Mouse (Mus musculus): ENCODE data around the gene Ip6k1. TPM values are rescaled to one million over a fixed set of nuclear protein-coding genes. Genes with fewer than 3 reads are reported as not detected.
A peak's percentile ranks its signal among the peaks of the same experiment; 100 is the strongest.

The Ip6k1 gene
- polyA plus RNA-seq, 1 experiment = 34.4 TPM

DNA sequence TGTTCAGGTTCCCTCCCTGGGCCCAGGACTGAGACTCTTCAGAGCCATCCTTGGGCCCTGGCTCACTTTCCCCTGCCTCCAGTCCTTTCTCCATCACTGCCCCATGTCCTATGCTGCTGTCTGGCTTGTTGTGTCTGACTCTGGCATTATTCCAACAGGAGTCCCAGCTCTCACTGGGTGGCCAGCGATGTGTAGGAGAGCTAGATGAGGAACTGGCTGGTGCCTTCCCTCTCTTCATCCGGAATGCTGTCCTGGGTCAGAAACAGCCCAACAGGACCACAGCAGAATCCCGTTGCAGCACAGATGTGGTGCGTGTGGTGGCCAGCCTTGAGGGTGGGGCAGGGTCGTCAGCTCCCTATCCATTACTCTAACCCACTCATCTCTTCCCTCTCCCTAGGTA, 32.0 kb upstream of the Ip6k1 start:
- Histone ChIP-seq H3K36me3 (ENCODE audit: control insufficient read depth, insufficient read depth) (no peaks in the 10 kb centered on the region), H3K4me3 (no peak overlapping the region), H3K27me3 (ENCODE audit: control insufficient read depth, insufficient read depth, insufficient read length) (no peaks in the 10 kb centered on the region), H3K79me2 (ENCODE audit: control insufficient read depth, insufficient read depth) (no peaks in the 10 kb centered on the region), H3K4me2 (ENCODE audit: low read depth) (no peak overlapping the region), H3ac (ENCODE audit: control insufficient read depth, insufficient read length) (no peak overlapping the region)
- no peak for TF ChIP-seq CEBPB (IDR thresholded peaks at IDR 0.05; ENCODE audit: insufficient read depth, poor library complexity, severe bottlenecking)
- TF ChIP-seq SRF (IDR thresholded peaks at IDR 0.05; ENCODE audit: control insufficient read depth, insufficient read length, low read depth) = no peak
- no peak for TF ChIP-seq TCF3 (IDR thresholded peaks at IDR 0.05; ENCODE audit: insufficient read length, low read depth)

DNA sequence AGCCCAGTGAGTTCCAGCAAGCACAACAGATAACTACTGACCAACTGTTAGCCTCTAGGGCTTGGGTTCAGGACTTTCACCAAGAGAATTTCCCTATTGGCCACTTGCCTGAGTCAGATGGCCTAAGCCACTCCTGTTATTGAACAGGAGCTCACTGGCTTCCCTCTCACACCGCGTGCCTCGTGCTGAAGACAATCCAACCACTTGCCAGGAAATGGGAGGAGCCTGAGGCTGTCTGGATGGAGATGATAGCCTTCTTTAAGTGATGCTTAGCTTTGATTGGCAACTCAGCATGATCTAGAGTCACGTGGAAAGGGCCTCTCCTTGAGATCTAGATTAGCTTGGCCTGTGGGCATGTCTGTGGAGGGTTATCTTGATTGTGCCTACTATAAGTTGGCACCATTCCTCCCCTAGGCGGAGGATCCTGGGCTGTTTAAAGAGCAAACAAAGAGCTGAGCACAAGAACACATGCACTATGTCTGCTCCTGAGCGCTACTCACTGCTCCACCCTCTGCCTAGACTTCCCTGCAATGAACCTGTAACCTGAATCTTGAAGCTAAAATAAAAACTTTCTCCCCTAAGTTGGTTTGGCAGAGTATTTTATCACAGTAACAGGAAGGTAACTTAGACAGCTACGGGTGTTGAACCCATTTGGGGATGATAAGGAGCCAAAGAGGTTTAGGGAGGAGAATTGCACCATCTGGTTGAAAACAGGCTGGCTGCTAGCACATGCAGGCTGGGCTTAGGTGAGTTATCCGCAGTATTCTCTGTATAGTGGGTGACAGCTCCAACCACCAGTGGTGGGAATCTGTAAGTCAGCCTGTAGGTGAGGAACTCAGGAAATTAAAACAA, 30.4 kb upstream of the Ip6k1 start:
- no peak overlapping the region for H3K4me2 ChIP-seq (ENCODE audit: low read depth)

DNA sequence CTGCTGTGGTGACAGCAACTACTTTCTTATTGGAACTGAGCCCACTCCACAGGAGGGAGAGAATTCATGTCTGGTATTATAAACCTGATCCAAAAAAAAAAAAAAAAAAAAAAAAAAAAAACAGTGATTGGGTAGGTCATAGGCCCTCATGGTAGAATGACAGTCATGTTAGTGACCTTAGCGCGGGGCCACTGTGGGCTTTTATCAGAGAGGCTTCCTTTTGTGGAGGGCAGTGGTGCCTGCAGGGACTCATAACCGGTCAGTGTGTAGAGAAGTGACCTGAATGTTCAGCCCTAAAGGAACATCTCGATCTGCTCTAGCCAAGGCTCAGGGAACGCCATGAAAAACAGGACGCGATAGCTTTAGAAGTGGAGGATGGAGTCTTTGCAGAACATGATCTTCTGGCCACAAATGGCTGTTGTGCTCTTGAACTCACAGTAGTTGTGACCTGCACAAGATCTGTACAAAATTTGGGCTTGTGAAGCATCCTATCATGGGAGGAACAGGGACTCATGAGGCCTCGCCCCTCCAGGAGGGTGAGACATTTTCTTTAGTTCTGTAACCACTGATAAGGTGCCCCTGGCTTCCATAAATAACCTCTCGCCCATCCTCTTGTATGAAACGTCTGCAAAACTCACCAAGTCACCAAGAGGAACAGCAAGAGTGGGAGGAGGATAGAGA, 27.7 kb upstream of the Ip6k1 start:
- Histone ChIP-seq H3K36me3 (ENCODE audit: control insufficient read depth, insufficient read depth) (no peaks in the 10 kb centered on the region), H3K4me2 (ENCODE audit: low read depth) (peak overlapping the region; percentile 67), H3K79me2 (ENCODE audit: control insufficient read depth, insufficient read depth) (no peaks in the 10 kb centered on the region), H3K27me3 (ENCODE audit: control insufficient read depth, insufficient read depth, insufficient read length) (no peaks in the 10 kb centered on the region), H3ac (ENCODE audit: control insufficient read depth, insufficient read length) (no peak overlapping the region), H3K4me3 (no peak overlapping the region)
- TF ChIP-seq TCF3 (IDR thresholded peaks at IDR 0.05; ENCODE audit: insufficient read length, low read depth) = no peak
- TF ChIP-seq MYOD1 (IDR thresholded peaks at IDR 0.05; ENCODE audit: control insufficient read depth in 1 of 3, insufficient read length in 2 of 3, low read depth in 2 of 3) = no peak
- TF ChIP-seq TCF12 (IDR thresholded peaks at IDR 0.05; ENCODE audit: insufficient read depth, poor library complexity, severe bottlenecking) = no peak
- TF ChIP-seq E2F4 (IDR thresholded peaks at IDR 0.05; ENCODE audit: insufficient read depth) = no peak
- no peak for TF ChIP-seq CEBPB (IDR thresholded peaks at IDR 0.05; ENCODE audit: insufficient read depth, poor library complexity, severe bottlenecking)
- no peak for TF ChIP-seq POLR2AphosphoS2 (IDR thresholded peaks at IDR 0.05; ENCODE audit: insufficient read length, low read depth)
- no peak for TF ChIP-seq MYOG (IDR thresholded peaks at IDR 0.05; ENCODE audit: control insufficient read depth in 1 of 3, insufficient read depth in 1 of 3, insufficient read length in 2 of 3, low read depth in 2 of 3)
- TF ChIP-seq SRF (IDR thresholded peaks at IDR 0.05; ENCODE audit: control insufficient read depth, insufficient read length, low read depth) = no peak
- no peak for TF ChIP-seq USF1 (IDR thresholded peaks at IDR 0.05; ENCODE audit: low read depth)
- no peak for TF ChIP-seq MAX (IDR thresholded peaks at IDR 0.05; ENCODE audit: low read depth)
- TF ChIP-seq POLR2A (IDR thresholded peaks at IDR 0.05; ENCODE audit: insufficient read length, low read depth) = no peak
- no peak for TF ChIP-seq REST (IDR thresholded peaks at IDR 0.05; ENCODE audit: insufficient read depth, insufficient read length)

More for the DNA sequence above, 30.4 kb upstream of the Ip6k1 start:
- TF ChIP-seq TCF12 (IDR thresholded peaks at IDR 0.05; ENCODE audit: insufficient read depth, poor library complexity, severe bottlenecking) (no peak), MAX (IDR thresholded peaks at IDR 0.05; ENCODE audit: low read depth) (no peak), E2F4 (IDR thresholded peaks at IDR 0.05; ENCODE audit: insufficient read depth) (no peak), MYOD1 (IDR thresholded peaks at IDR 0.05; ENCODE audit: control insufficient read depth in 1 of 3, insufficient read length in 2 of 3, low read depth in 2 of 3) (no peak), REST (IDR thresholded peaks at IDR 0.05; ENCODE audit: insufficient read depth, insufficient read length) (no peak), POLR2AphosphoS2 (IDR thresholded peaks at IDR 0.05; ENCODE audit: insufficient read length, low read depth) (no peak), SRF (IDR thresholded peaks at IDR 0.05; ENCODE audit: control insufficient read depth, insufficient read length, low read depth) (no peak), CEBPB (IDR thresholded peaks at IDR 0.05; ENCODE audit: insufficient read depth, poor library complexity, severe bottlenecking) (no peak), MYOG (IDR thresholded peaks at IDR 0.05; ENCODE audit: control insufficient read depth in 1 of 3, insufficient read depth in 1 of 3, insufficient read length in 2 of 3, low read depth in 2 of 3) (no peak), TCF3 (IDR thresholded peaks at IDR 0.05; ENCODE audit: insufficient read length, low read depth) (no peak), USF1 (IDR thresholded peaks at IDR 0.05; ENCODE audit: low read depth) (no peak), POLR2A (IDR thresholded peaks at IDR 0.05; ENCODE audit: insufficient read length, low read depth) (no peak)
- H3K79me2 ChIP-seq (ENCODE audit: control insufficient read depth, insufficient read depth) = no peaks in the 10 kb centered on the region
- no peaks in the 10 kb centered on the region for H3K27me3 ChIP-seq (ENCODE audit: control insufficient read depth, insufficient read depth, insufficient read length)
- no peak overlapping the region for H3K4me3 ChIP-seq
- H3K36me3 ChIP-seq (ENCODE audit: control insufficient read depth, insufficient read depth) = no peaks in the 10 kb centered on the region
- H3ac ChIP-seq (ENCODE audit: control insufficient read depth, insufficient read length) = no peak overlapping the region

DNA sequence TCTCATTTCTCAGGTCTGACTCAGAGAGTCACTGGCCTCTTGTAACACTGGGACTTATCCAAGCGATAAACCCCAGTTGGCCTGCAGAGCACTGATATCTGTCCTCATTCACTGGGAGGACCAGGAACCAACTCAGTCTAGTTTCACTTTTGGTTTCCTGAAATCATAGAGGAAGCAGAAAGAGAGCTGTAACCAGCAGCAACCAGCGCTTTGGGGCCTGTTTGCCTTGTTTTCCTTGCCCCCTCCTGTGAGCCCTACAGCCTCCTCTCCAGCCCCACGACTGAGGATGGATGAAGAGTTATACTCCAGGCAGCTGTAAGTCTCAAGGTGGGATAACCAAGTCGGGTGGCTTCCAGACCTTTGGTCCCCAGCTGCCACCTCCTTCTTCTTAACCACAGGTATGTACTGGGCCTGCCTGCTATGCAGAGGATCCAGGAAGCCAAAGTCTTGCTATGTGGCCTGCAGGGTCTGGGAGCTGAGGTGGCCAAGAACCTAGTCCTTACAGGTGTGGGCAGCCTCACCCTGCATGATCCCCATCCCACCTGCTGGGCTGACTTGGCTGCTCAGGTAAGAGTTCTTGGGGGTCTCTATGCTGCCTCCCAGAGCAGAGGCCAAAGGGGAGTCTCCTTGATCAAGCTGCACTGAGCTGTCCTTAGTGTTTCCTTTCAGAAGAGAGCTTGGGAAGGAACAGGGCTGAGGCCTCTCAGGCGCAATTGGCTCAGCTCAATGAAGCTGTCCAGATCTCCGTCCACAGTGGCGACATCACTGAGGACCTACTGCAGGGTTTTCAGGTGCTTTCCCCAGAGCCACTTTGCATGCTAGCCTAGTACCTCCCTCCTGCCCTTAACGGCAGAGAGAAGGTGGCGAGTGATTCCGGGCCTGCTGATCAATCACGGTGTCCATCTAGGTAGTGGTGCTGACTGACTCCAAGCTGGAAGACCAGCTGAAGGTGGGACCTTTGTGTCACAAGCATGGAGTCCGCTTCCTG, 26.6 kb upstream of the Ip6k1 start, which contains the start of gene Uba7:
TSS of gene Uba7 (plus strand) at position 107 of the 988 bp plus-strand sequence.
- Histone ChIP-seq H3K4me3 (no peak within 1 kb of the TSS), H3K4me2 (ENCODE audit: low read depth) (peak within 1 kb of the TSS; percentile 67), H3ac (ENCODE audit: control insufficient read depth, insufficient read length) (no peak within 1 kb of the TSS), H3K36me3 (ENCODE audit: control insufficient read depth, insufficient read depth) (no peaks in the 10 kb centered on the region), H3K79me2 (ENCODE audit: control insufficient read depth, insufficient read depth) (no peaks in the 10 kb centered on the region), H3K27me3 (ENCODE audit: control insufficient read depth, insufficient read depth, insufficient read length) (no peaks in the 10 kb centered on the region)
- TF ChIP-seq TCF12 (IDR thresholded peaks at IDR 0.05; ENCODE audit: insufficient read depth, poor library complexity, severe bottlenecking) = no peak
- TF ChIP-seq USF1 (IDR thresholded peaks at IDR 0.05; ENCODE audit: low read depth) = no peak
- TF ChIP-seq SRF (IDR thresholded peaks at IDR 0.05; ENCODE audit: control insufficient read depth, insufficient read length, low read depth) = no peak
- TF ChIP-seq REST (IDR thresholded peaks at IDR 0.05; ENCODE audit: insufficient read depth, insufficient read length) = no peak
- no peak for TF ChIP-seq POLR2AphosphoS2 (IDR thresholded peaks at IDR 0.05; ENCODE audit: insufficient read length, low read depth)
- no peak for TF ChIP-seq MAX (IDR thresholded peaks at IDR 0.05; ENCODE audit: low read depth)
- no peak for TF ChIP-seq E2F4 (IDR thresholded peaks at IDR 0.05; ENCODE audit: insufficient read depth)
- TF ChIP-seq MYOG (IDR thresholded peaks at IDR 0.05; ENCODE audit: control insufficient read depth in 1 of 3, insufficient read depth in 1 of 3, insufficient read length in 2 of 3, low read depth in 2 of 3) = no peak
- TF ChIP-seq TCF3 (IDR thresholded peaks at IDR 0.05; ENCODE audit: insufficient read length, low read depth) = no peak
- TF ChIP-seq CEBPB (IDR thresholded peaks at IDR 0.05; ENCODE audit: insufficient read depth, poor library complexity, severe bottlenecking) = no peak

Measured in myocyte (in vitro differentiated cells).